Mouse (Mus musculus): ENCODE results near the gene Echdc1. TPM values are rescaled to one million over a fixed set of nuclear protein-coding genes. Genes with fewer than 3 reads are reported as not detected.
"Not testable (repeated sequence)": the region's sequence is repeated elsewhere in the genome, so short reads cannot be mapped to it uniquely, and the experiment has no call there.

Gene Echdc1
- polyA plus RNA-seq, 1 experiment from 2014 or later = 24.6 TPM

- Histone ChIP-seq H3K36me3 (ENCODE audit: control insufficient read depth, insufficient read depth, low read length) (no peaks in the 10 kb centered on the region), H3K4me3 (replicated peaks; ENCODE audit: low read depth, low read length) (peak within 1 kb of the TSS; percentile 95), H3K27me3 (ENCODE audit: control insufficient read depth, insufficient read depth, low read length) (no peaks in the 10 kb centered on the region), H3K9ac (replicated peaks; ENCODE audit: low read length) (peak within 1 kb of the TSS; percentile 98), H3K4me1 (ENCODE audit: control insufficient read depth, insufficient read depth, low read length) (peaks cover 24% of the 10 kb centered on the region), H3K4me2 (ENCODE audit: low read length) (peak within 1 kb of the TSS; percentile 63), H3K27ac (replicated peaks; ENCODE audit: low read depth, low read length) (peak within 1 kb of the TSS; percentile 99), H3K9me3 (ENCODE audit: control insufficient read depth, low read length) (no peaks in the 10 kb centered on the region)
- 8% methylated on average over 15 of the region's 15 CpGs for WGBS
- no peak for ATAC-seq (ENCODE audit: low FRiP score, low TSS enrichment)
- no peak for DNase-seq
These were observed 49.4 kb downstream of the Echdc1 start, which contains the start of gene Rnf146 for GRCm38 (mm10) chr10:29362197-29362900. Gene Rnf146, minus strand, starts transcription at chr10:29362442.

- no peaks in the 10 kb centered on the region for H3K36me3 ChIP-seq (ENCODE audit: control insufficient read depth, insufficient read depth, low read length)
These were observed 61.1 kb downstream of the Echdc1 start for GRCm38 (mm10) chr10:29374065-29374464.

GRCm38 (mm10) chr10:29381558-29381957 lies 68.6 kb downstream of the Echdc1 start:
- H3K9ac ChIP-seq (replicated peaks; ENCODE audit: low read length) = no peak overlapping the region
- H3K27me3 ChIP-seq (ENCODE audit: control insufficient read depth, insufficient read depth, low read length) = no peaks in the 10 kb centered on the region
- 89% methylated on average over 2 of the region's 2 CpGs for WGBS
- H3K4me3 ChIP-seq (replicated peaks; ENCODE audit: low read depth, low read length) = no peak overlapping the region
- H3K4me1 ChIP-seq (ENCODE audit: control insufficient read depth, insufficient read depth, low read length) = no peaks in the 10 kb centered on the region
- no peak for ATAC-seq (ENCODE audit: low FRiP score, low TSS enrichment)
- no peaks in the 10 kb centered on the region for H3K9me3 ChIP-seq (ENCODE audit: control insufficient read depth, low read length)
- no peaks in the 10 kb centered on the region for H3K36me3 ChIP-seq (ENCODE audit: control insufficient read depth, insufficient read depth, low read length)
- no peak for DNase-seq
- no peak overlapping the region for H3K27ac ChIP-seq (replicated peaks; ENCODE audit: low read depth, low read length)
- no peak overlapping the region for H3K4me2 ChIP-seq (ENCODE audit: low read length)

More at GRCm38 (mm10) chr10:29374065-29374464, 61.1 kb downstream of the Echdc1 start:
- 91% methylated on average over 5 of the region's 5 CpGs for WGBS
- ATAC-seq (ENCODE audit: low FRiP score, low TSS enrichment) (no peak), DNase-seq (no peak)
- no peak overlapping the region for H3K9ac ChIP-seq (replicated peaks; ENCODE audit: low read length)
- no peak overlapping the region for H3K27ac ChIP-seq (replicated peaks; ENCODE audit: low read depth, low read length)
- H3K4me3 ChIP-seq (replicated peaks; ENCODE audit: low read depth, low read length) = no peak overlapping the region
- no peaks in the 10 kb centered on the region for H3K9me3 ChIP-seq (ENCODE audit: control insufficient read depth, low read length)
- no peaks in the 10 kb centered on the region for H3K27me3 ChIP-seq (ENCODE audit: control insufficient read depth, insufficient read depth, low read length)
- no peak overlapping the region for H3K4me2 ChIP-seq (ENCODE audit: low read length)
- H3K4me1 ChIP-seq (ENCODE audit: control insufficient read depth, insufficient read depth, low read length) = no peaks in the 10 kb centered on the region

GRCm38 (mm10) chr10:29394890-29395289 lies 81.9 kb downstream of the Echdc1 start:
- not testable (repeated sequence) for H3K27ac ChIP-seq (replicated peaks; ENCODE audit: low read depth, low read length); H3K9ac ChIP-seq (replicated peaks; ENCODE audit: low read length); H3K9me3 ChIP-seq (ENCODE audit: control insufficient read depth, low read length); ATAC-seq (ENCODE audit: low FRiP score, low TSS enrichment); H3K36me3 ChIP-seq (ENCODE audit: control insufficient read depth, insufficient read depth, low read length); H3K4me2 ChIP-seq (ENCODE audit: low read length); H3K4me1 ChIP-seq (ENCODE audit: control insufficient read depth, insufficient read depth, low read length); H3K4me3 ChIP-seq (replicated peaks; ENCODE audit: low read depth, low read length); H3K27me3 ChIP-seq (ENCODE audit: control insufficient read depth, insufficient read depth, low read length); DNase-seq
- WGBS = 74% methylated on average over 2 of the region's 2 CpGs

Other genes starting within 250 kb of the Echdc1 start
- 90.7 and 94.5 TPM in 2 replicates for gene Soga3, start 169.3 kb upstream of the Echdc1 start, polyA plus RNA-seq (2014; fragmentation: Nextera tagmentation; extraction: Ambion mirVana)
- 12.0 and 14.2 TPM in 2 replicates for gene Gm49353, start 114.2 kb upstream of the Echdc1 start, polyA plus RNA-seq (2014; fragmentation: Nextera tagmentation; extraction: Ambion mirVana)
- 35.4 and 40.8 TPM in 2 replicates for gene 9330159F19Rik, start 101.6 kb upstream of the Echdc1 start, polyA plus RNA-seq (2014; fragmentation: Nextera tagmentation; extraction: Ambion mirVana)
- gene Rnf146, start 49.3 kb downstream of the Echdc1 start, polyA plus RNA-seq (2014; fragmentation: Nextera tagmentation; extraction: Ambion mirVana) = 78.4 and 78.7 TPM in 2 replicates
- gene Rspo3, start 222.7 kb downstream of the Echdc1 start, polyA plus RNA-seq (2014; fragmentation: Nextera tagmentation; extraction: Ambion mirVana) = 1.6 and 5.6 TPM in 2 replicates